Mouse (Mus musculus) spleen, adult 2 months (tissue): ENCODE data around the gene Polr3b.

ENCODE experiments used
- CTCF ChIP-seq: fragments of 200-500 bp; IDR thresholded peaks from 2 replicates; pipeline ENCODE4 v1.5.1; 2011; ENCODE audit warnings: mild to moderate bottlenecking, inconsistent platforms; ENCODE audit not compliant: insufficient read depth, insufficient read length, insufficient replicate concordance; ENCODE audit errors: extremely low read depth
- POLR2A ChIP-seq: fragments of 200-500 bp; IDR thresholded peaks from 2 replicates; pipeline ENCODE4 v1.6.1; 2011; ENCODE audit warnings: low read depth, low read length, inconsistent platforms

GRCm38 (mm10) chr10:84631182-84631581, 9.1 kb downstream of the Polr3b start:
- peak; percentile 27; the same call in 1 of the 2 replicates for TF ChIP-seq CTCF
- no peak for TF ChIP-seq POLR2A
